Mouse (Mus musculus) olfactory bulb, adult 2 months (tissue): Measurements from ENCODE around the gene Gucy1b1.

Experiments used
- CTCF ChIP-seq: fragments of 200-500 bp; IDR thresholded peaks from 2 replicates; pipeline ENCODE4 v1.5.1; 2012; ENCODE audit warnings: low read depth, mild to moderate bottlenecking, low read length, moderate library complexity; ENCODE audit not compliant: insufficient read depth
- POLR2A ChIP-seq: fragments of 200-500 bp; IDR thresholded peaks from 2 replicates; pipeline ENCODE4 v1.6.1; 2012; ENCODE audit warnings: mild to moderate bottlenecking, low read depth, low read length, moderate library complexity; ENCODE audit not compliant: insufficient read depth

- TF ChIP-seq CTCF: no peak
- TF ChIP-seq POLR2A: no peak
Measured at GRCm38 (mm10) chr3:82043676-82044075, 30.8 kb downstream of the Gucy1b1 start.
